Mouse (Mus musculus): ENCODE measurements around the gene Prkcb.

Gene Prkcb

DNA sequence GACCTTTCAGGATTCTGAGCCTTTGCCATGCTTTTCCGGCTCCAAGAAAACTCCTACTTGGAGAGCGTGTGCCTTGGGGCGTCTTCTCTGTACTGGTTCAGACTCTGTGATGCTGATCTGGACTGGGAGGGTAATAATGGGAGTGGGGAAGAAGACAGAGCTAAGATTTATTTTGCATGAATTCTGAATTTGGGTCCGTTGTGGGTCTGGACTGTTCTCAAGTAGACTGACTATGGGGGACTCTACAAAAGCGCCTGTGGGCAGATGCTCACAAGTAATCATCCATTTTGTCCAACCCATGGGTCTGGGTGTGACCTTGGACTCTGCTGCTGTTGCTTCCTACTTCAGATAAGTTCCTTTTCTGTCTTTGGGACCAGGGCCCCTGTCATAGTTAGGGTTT lies 240.1 kb downstream of the Prkcb start:
- DNase-seq (ENCODE audit: low read depth), result no peak

DNA sequence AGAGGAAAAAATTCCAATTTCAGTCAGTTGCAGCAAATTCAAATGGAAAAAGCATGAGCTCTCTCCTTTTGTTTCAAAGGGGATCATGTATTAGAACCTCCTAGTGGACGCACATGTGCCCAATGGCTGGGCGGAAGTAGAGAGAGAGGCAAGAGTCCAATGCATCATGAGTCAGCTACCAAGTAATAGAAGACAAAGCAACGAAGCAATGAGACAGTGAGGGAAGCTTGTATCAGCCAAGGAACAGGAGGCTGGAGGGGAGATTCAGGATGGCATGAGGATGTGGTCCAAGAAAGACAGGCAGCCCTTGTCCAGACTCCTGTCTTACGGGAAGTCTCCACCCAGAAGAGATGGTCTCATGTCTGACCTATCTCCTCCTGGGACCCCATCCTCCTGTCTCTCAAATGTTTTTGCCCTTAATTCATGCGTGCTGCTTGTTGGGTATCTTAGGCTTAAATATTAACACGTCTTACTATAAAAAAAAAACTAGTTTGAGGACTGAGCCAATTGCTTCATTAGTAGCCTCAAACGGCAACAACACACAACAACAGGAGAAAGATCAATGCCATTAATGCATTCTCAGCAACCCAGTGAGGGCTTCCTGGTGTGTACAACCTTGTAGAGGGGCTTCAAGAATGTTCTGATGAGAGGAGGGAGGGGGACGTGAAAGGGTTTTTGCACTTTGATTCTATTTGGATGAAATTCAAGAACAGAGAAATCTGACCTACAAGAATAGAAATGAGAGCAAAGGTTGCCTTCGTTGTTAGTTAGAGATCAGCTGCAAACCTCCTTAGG lies 245.2 kb downstream of the Prkcb start:
- DNase-seq (ENCODE audit: low read depth), result no peak

DNA sequence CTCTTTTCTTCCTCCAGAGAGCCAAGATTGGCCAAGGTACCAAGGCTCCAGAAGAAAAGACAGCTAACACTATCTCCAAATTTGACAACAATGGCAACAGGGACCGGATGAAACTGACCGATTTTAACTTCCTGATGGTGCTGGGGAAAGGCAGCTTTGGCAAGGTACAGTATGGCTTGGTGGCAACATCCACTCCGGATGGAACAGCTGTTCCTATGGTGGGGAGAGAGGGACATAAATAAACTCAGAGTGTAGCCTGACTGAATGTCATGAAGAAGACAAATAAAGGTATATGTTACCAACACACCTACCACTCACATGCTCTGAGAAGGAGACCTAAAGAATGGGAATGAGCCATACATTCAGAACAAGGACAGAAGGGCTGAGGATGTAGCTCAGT lies 256.1 kb downstream of the Prkcb start:
- DNase-seq (ENCODE audit: low read depth), result no peak

DNA sequence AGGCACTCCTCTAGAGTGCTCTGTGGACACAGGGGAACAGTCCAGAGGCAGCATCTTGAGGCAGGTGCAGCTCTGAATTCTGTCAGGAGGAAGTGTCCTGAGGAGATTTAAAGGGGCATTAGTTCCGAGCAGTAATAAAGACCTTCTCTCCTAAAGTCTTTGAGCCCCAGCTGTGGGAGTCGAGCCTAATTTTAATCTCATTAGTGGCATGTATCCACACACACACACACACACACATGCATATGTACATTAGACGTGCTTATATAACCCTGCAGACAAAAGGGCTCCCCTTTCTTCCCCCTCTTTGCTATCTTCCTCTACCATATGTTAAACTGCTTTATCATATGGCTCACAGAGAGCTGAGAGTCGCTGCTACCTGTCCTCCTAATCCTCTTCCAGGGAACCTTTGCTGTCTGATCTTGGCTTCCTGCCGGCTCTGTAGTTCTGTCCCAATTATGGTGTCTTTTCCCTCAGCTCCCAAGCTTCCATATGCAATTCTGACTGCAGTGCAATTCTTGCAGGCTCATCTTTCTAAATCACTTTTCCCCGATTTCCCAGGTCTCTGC lies 268.1 kb downstream of the Prkcb start:
- DNase-seq (ENCODE audit: low read depth), result no peak

DNA sequence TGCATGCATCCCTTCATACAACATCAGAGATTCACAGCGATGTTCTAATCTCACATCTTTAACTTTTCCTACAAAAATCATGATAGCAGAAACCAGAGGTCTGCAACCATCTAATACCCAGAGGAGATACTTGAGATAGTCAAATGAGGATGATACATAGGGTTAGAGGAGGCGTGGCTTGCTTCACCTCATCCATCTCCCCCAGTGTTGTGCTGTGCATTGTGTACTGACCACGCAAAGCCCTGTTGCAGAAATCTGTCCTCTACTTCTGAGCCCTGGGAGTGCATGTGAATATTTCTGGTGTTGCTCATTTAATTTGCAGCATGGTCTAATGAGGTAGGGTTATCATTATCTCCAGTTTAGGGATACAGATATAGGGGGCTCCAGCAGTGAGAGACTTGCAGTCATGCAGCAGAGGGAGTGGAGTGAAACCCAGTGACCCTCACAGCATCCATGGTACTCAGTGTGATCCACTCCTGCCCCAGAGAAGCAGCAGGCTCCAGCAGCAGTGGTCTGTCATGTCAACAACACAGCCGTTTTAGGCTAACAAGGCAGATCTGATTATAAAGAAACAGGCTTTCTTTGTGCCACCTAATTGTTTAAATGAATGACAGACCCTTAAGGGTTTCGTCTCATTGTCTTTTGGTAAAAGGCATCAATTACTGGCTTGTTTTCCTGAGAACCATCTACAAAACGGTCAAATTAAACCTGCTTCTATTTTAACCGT lies 269.7 kb downstream of the Prkcb start:
- no peak for DNase-seq (ENCODE audit: low read depth)

DNA sequence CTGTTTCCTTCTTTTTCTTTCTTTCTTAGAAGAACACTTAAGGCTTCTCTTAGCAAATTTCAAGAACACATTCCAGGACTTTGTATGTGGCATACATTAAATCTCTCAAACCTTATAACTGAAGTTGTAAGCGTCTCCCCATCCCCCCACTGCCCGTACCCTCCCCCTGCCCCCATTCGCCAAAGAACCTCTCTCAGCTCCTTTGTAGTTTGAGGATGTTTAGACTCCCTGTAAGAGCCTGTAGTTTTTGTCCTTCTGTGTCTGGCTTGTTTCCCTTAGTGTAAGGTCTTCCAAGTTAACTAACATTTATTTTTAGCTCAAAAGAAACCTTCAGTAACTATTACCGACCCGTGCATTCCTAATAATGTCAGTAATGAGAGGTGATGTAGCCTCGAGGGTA lies 270.4 kb downstream of the Prkcb start:
- DNase-seq (ENCODE audit: low read depth), result no peak

DNA sequence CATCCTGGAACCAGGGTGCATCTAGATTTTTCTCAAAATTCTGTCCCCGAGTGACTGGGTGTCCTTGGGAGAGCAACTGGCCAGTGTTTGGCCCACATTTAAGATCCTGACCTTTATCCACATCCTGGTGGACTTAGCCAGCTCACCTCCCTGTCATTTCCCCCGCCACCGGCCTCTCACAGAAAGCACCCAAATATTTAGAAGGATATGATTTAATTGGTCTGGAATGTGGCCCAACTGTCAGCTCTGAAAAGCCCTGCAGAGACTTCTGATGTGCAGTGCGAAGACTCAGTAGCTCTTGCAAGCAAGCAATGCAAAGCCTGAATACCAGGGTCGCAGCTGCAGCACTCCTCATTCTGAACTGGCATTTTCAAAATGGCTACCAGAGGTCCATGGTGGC lies 274.0 kb downstream of the Prkcb start:
- no peak for DNase-seq (ENCODE audit: low read depth)

DNA sequence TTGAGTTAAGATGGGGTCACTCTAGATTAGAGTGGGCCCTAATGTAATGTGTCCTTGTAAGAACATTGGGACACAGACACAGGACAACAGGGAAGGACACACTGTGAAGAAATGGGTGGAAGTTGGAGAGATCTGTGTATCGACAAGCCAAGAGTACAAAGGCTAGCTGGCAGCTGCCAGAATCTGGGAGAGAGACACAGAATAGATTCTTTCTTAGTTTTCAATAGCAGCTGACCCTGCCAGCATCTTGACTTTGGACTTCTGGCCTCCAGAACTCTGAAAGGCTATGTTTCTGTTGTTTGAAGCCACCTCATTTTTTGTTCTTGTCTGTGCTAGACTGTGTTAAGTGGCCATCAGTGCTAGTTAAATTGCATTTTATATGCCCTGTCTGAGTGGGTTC lies 276.8 kb downstream of the Prkcb start:
- DNase-seq (ENCODE audit: low read depth), result no peak

DNA sequence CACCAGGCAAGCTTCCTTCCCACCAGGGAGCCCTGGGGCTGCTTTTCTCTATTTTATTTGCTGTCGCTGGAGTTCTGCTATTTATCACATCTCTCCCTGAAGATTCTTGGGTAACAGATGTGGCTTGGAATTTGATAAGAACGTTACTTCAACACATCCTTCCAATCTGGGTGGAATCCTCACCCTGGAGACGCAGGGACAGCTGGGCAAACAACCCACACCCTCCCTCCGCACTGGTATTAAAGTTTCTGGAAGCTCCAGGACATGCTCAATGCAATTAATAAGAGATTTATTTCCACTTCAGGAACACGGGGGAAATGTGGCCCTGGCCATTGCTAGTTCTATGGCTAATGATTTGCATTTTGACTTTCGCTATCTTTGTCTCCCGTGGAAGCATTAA lies 277.5 kb downstream of the Prkcb start:
- no peak for DNase-seq (ENCODE audit: low read depth)

DNA sequence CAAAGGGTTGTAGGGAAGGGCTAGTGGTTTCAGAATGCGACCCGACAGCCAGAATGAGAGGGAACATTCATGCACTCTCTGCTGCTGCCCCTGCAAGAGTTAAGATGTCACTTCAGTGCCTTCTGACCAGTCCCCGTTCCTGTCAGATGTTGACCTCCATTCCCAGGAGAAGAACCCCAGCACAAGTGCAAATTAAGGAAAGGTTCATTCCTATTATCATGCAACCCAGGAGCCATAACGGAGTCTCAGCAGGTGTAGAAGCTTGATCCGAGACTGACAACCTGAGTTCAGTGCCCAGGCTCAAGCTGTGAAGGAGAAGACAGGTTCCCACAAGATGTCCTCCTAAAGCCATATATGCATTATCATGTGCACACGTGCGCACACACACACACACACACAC lies 280.2 kb downstream of the Prkcb start:
- DNase-seq (ENCODE audit: low read depth), result no peak

DNA sequence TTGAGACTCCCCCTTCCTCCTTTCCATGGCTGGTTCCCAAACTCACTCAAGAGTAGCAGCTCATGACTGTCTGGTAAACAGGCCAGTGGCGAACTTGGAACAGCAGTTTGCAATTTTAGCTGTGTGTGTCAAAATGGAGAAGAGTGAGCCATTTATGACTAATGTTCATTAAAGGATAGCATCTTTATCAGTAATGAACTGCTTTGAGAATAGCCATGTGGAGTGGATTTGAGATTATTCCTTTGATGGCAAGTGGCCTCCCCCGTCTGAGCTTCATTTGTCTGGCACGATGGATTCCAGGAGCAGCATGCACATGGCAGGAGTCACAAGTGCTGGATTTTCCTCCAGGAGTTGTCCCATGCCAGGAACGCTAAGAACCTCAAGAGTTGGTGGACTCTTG lies 281.9 kb downstream of the Prkcb start:
- no peak for DNase-seq (ENCODE audit: low read depth)

DNA sequence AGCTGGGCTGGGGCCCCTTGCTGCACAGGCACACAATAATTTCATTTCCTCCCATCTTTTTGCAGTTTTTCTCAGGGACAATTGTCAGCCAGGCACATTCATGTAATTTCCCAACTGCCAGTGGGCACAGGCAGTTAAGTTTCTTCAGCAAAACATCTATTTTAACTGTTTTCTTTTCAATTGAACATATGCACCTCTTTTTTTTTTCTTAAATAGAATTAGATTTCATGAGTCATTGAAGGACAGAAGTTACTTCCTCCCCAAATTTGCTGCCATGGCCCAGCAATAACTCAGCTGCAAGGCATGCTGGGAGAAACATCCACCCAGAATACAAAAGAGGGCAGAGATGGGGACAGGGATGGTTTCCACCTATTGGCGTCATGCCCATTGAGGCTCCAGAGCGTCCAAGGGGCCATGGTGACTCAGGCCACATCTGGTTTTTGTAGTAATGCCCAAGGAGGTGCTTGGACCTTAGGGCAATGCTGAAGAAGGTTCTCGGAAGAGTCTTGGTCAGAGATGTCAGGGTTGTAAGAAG lies 284.6 kb downstream of the Prkcb start:
- peak; percentile 0 for DNase-seq (ENCODE audit: low read depth)

DNA sequence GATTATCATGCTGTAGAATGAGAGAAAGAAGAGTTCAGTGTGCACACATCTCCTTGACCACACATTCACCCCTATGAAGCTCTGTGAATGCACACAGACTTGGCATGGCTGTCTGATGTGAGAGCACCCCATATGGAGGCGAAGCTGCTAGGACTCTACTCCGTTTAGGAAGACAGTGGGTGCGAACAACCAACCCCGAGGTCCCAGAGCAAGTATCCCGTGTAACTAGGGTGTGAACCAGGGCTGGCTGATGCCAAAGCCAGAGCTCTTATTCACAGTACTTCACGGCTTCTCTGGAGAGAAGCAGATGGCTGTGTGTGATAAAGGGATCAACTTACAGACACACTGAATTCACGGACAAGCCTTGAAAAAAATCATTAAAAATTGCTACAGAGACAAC lies 285.9 kb downstream of the Prkcb start:
- DNase-seq (ENCODE audit: low read depth), result no peak

DNA sequence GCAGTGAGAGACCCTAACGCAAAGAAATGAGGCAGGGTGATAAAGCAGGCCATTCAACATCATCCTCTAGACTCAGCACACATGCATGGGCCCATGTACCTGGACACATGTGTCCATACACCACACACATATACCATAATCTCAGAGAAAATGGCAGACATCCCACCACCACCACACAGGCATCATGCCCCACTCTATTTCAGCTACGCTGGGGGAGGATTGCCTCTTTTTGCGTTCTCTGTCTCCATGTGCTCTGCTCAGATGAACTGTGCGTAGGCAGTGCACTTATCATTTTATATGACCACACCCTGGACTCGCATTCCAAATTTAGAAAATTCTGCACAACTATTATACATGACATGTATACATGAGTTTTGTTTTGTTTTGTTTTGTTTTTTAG lies 286.5 kb downstream of the Prkcb start:
- no peak for DNase-seq (ENCODE audit: low read depth)

DNA sequence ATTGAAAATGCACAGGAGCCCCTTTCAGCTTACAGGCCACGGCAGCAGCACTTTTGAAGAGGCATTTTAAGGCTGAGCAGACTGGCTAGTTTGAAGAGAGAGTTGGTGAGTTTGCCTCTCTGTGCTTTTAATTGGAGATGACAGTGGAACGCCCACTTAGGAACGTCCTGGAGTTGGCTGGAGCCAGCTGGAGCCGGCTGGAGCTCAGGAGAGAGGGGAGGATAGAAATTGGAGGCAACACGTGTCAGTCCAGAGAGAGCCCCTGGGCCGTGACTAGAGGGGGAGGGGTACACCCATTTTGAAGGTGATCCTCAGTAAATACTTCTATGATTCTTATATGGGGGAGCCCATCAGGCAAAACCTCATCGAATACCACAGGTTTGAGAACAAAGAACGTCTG lies 287.0 kb downstream of the Prkcb start:
- DNase-seq (ENCODE audit: low read depth), result no peak

DNA sequence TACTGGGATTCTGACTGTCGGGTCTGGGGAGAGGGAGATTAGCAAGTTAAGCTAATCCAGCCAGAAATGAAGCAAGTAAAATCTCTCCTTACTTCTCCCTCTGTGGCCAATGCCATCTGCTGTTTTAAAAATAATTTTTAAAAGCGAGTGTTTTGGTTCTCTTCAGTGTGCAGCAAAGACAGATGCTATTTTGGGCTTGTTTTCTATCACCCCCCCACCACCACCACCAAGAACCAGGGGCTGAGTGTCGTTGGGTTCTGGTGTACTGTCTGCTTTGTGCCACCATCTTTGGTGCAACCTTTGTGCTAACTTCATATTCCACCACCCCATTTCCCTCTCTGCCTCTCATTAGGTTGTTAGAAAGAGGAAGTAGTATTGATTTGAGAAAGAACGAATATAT lies 289.0 kb downstream of the Prkcb start:
- no peak for DNase-seq (ENCODE audit: low read depth)

DNA sequence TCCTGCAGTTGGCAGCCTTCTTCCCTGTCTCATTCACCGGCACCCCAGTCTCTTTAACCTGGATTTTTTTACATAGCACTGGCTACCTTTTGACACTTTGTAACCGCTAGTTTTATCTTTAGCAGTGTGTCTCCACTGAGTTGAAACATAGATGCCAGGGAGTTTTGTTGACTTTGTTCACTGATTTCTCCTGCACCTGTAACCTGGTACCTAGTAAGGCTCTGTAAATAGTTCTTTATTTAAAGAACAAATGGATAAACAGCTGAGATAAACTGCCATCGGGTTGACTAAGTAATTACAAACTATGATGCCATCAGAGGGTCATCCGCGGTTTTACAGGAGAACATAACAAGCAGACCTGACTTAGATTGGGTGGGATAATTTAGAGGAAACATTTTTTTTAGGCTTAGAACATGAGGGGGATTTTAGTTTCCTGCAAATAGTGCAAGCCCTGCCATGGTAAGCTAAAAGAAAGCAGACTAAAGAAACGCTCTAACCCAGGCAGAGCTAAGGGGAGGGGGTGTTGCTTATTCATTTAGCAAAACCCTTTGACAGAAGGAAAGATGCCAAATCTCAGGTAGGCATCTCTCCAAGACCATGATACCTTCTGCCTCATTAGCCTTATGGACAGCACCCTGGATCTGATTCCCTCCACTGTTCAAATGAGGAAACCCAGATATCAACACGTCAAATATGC lies 291.1 kb downstream of the Prkcb start:
- no peak for DNase-seq (ENCODE audit: low read depth)

DNA sequence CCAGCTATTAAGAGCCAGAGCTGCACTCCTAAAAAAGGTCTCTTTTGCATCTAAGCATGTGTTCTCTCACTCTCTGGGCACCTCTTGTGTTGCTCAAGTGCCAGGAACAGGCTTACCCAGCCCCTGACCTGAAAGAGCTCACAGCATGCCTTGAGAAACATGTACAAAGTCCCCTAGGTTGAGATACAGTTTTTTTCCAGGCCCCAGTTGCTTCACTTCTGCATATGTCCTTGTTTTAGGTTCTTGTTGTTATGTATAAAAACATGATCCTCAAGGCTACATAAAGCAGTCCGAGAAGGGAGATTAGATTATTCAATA lies 291.6 kb downstream of the Prkcb start:
- DNase-seq (ENCODE audit: low read depth), result no peak

DNA sequence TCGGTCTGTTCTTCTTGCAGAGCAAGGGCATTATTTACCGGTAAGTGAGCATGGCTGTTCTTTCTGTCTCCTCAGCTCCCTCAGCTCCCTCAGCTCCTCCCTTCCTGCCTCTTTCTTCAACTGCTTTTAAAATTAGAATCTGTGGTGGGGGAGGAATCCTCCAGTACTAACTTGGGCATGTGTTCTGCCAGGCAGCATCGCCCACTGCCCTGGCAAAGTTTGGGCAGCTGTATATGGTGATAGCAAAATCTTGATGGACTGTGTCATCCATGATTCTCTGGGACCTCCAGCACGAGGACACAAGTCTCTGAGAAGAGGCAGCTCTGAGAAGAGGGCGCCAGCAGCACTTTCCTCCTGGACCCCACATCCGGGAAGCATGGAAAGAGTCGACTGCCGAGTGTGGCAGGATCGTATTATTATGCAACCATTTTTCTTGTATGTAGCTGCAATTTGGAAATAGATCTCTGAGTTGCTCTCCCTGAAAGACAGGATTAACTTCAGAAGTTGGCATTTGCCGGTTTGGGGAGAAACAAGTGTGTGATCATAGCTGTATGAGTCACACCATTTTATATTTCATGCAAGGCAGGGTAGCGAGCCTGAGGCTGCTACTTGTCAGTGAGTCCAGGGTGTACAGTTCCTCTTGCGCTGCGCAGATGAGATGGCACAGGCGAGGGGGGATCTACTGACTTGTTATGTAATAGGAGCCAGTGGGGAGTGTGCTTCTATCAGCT lies 296.0 kb downstream of the Prkcb start:
- DNase-seq (ENCODE audit: low read depth), result no peak

DNA sequence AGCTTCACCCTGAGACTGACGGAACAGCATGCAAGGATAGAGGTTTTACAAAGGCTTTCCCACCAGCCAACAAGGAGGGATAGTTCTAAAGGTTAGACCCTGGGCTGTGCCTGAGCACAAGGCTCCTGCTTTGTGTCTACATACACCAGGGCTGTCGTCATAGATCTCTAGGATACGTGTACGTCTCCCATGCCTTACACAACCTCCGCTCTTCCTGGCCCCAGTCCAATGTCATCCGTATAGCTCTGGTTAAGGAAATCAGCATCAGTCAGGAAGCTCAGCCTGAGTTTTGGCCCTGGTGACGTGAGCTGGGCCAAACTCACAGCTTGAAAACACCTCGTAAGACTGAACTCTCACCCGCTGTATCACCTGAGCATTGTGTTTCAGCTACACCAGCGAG lies 307.3 kb downstream of the Prkcb start:
- no peak for DNase-seq (ENCODE audit: low read depth)

DNA sequence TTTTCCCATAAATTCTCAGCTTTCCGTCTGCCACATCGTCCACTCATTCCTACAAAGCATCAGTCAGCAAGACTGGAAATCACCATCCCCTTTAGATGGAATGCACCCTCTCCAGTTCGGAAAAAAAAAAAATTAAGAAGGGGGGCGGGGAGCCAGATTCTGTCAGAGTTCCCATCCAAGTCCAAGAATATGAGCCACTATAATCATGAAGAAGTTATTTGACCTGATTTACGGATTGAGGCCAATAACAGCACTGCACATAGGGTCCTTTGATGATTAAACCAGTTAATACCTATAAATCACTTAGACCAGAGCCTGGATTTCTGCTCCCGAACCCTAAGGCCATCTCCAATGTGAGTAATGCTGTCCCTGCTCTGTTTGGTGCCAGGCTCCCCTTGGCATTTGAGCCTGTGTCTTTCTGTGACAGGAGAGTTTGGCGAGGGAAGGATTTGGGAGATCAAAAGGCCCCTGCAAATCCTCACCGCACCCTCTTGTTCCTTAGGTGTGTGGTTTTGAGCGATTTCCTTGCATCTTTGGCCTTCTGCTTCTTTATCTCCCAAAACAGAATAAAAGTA lies 308.1 kb downstream of the Prkcb start:
- no peak for DNase-seq (ENCODE audit: low read depth)

DNA sequence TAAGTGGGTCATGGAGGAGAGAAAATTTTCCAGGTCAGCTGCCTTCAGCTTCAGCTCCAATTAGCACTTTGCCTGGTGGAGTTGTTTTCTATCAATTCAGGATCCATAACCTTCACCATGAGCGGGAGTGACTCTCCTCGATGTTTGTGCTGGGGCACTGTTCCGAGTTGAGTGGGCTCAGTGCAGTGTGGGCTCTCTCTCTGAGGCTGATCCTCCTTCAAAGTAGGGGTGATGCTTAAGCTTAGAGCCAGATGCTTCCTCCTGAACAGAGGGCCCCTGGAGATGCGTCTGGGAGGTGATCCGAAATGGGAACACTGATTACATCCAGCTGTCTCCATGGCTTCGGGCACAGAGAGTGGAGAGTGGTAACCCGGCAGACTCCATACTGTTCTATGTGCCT lies 308.8 kb downstream of the Prkcb start:
- no peak for DNase-seq (ENCODE audit: low read depth)
